Mouse (Mus musculus) small intestine, adult 10 weeks (tissue): ENCODE results near the gene Slc7a12. TPM values are rescaled to one million over a fixed set of nuclear protein-coding genes. Genes with fewer than 3 reads are reported as not detected.

Experiments used
- polyA plus RNA-seq: library from polyadenylated mRNA; stranded (reverse); fragments of 350-450 nt; fragmentation: Illumina TruSeq; extraction: RNeasy Lipid Tissue Mini Kit (QIAGEN cat#74804); gene quantifications from one replicate; pipeline ENCODE4 v1.2.3, GENCODE M21; 2014; ENCODE audit warnings: low replicate concordance

Gene Slc7a12
- 0.33 TPM for polyA plus RNA-seq

GRCm38 (mm10) chr3:14480397-14480796 lies at the start of gene Slc7a12:
Slc7a12 (plus strand) TSS chr3:14480697.

Other genes with a start within 250 kb of the Slc7a12 start
- gene 1810022K09Rik, start 130.6 kb downstream of the Slc7a12 start, polyA plus RNA-seq, result 658 TPM
- 167 TPM for gene Car13, start 161.0 kb downstream of the Slc7a12 start, polyA plus RNA-seq